Mouse (Mus musculus) mesoderm, embryonic 11.5 days (tissue): Measurements from ENCODE around the gene Gm8978.
"Not testable (repeated sequence)": the region's sequence is repeated elsewhere in the genome, so short reads cannot be mapped to it uniquely, and the experiment has no call there.

Experiments
- DNase-seq: peaks from one replicate; pipeline ENCODE4 v3.0.0-alpha.2; 2012; ENCODE audit warnings: low read depth, low spot score

The Gm8978 gene

GRCm38 (mm10) chr19:33625152-33625551 lies at the start of gene Gm8978:
Gm8978 (minus strand) TSS chr19:33625252.
- not testable (repeated sequence) for DNase-seq

- peak; percentile 50 for DNase-seq
These were observed 35.3 kb downstream of the Gm8978 start for GRCm38 (mm10) chr19:33589626-33590302.

- DNase-seq = not testable (repeated sequence)
These were observed 56.5 kb downstream of the Gm8978 start for GRCm38 (mm10) chr19:33568551-33568950.
